Mouse (Mus musculus) midbrain, embryonic 14.5 days (tissue): Measurements from ENCODE around the gene Kirrel3. TPM values are rescaled to one million over a fixed set of nuclear protein-coding genes. Genes with fewer than 3 reads are reported as not detected.
A peak's percentile ranks its signal among the peaks of the same experiment; 100 is the strongest.

Source experiments
- ATAC-seq: fragments of 200-750 bp; cut with Nextera tagmentation; 2 replicates; pipeline ENCODE4 v1.8.0; 2017; ENCODE audit warnings: moderate number of reproducible peaks, moderate library complexity; ENCODE audit not compliant: low FRiP score, low TSS enrichment
- DNase-seq: peaks from one replicate; pipeline ENCODE4 v3.0.0-alpha.2; 2015
- H3K27ac ChIP-seq: fragments of 300-500 bp; sonication (generic); replicated peaks from 2 replicates; pipeline ENCODE4 v1.5.1; 2014; ENCODE audit warnings: mild to moderate bottlenecking, low read depth, low read length, moderate library complexity
- H3K27me3 ChIP-seq: fragments of 300-500 bp; sonication (generic); 2 replicates; pipeline ENCODE4 v1.6.1; 2014; ENCODE audit warnings: low read length, control low read depth, mixed read lengths; ENCODE audit not compliant: control insufficient read depth, insufficient read depth
- H3K36me3 ChIP-seq: fragments of 300-500 bp; sonication (generic); 2 replicates; pipeline ENCODE4 v1.6.1; 2014; ENCODE audit warnings: low read length, control low read depth; ENCODE audit not compliant: control insufficient read depth, insufficient read depth
- H3K4me1 ChIP-seq: fragments of 300-500 bp; sonication (generic); 2 replicates; pipeline ENCODE4 v1.6.1; 2014; ENCODE audit warnings: mild to moderate bottlenecking, antibody characterized with exemption, low read length, control low read depth; ENCODE audit not compliant: control insufficient read depth, insufficient read depth
- H3K4me2 ChIP-seq: fragments of 300-500 bp; sonication (generic); 2 replicates; pipeline ENCODE4 v1.6.1; 2014; ENCODE audit warnings: mild to moderate bottlenecking, low read length, moderate library complexity
- H3K4me3 ChIP-seq: fragments of 300-500 bp; sonication (generic); replicated peaks from 2 replicates; pipeline ENCODE4 v1.5.1; 2014; ENCODE audit warnings: low read depth, low read length
- H3K9ac ChIP-seq: fragments of 300-500 bp; sonication (generic); replicated peaks from 2 replicates; pipeline ENCODE4 v1.6.1; 2014; ENCODE audit warnings: mild to moderate bottlenecking, low read length, moderate library complexity
- H3K9me3 ChIP-seq: fragments of 300-500 bp; sonication (generic); 2 replicates; pipeline ENCODE4 v1.6.1; 2016; ENCODE audit warnings: low read length, control low read depth, mixed read lengths; ENCODE audit not compliant: control insufficient read depth
- WGBS: fragments of 180-500 bp; shearing (Covaris S2); extraction: QIAGEN DNeasy Blood & Tissue Kit; methylation state at CpG from one replicate; pipeline ENCODE4 v1.1.7; 2014; 5-methylcytosine and 5-hydroxymethylcytosine counted together
- polyA plus RNA-seq: library from polyadenylated mRNA; unstranded; fragments of >200 nt; fragmentation: Nextera tagmentation; extraction: Ambion mirVana; gene quantifications from 2 replicates; pipeline ENCODE4 v1.2.1, GENCODE M21; 2014

Kirrel3 gene
- polyA plus RNA-seq, 1 experiment from 2014 or later: 34.2 TPM

DNA sequence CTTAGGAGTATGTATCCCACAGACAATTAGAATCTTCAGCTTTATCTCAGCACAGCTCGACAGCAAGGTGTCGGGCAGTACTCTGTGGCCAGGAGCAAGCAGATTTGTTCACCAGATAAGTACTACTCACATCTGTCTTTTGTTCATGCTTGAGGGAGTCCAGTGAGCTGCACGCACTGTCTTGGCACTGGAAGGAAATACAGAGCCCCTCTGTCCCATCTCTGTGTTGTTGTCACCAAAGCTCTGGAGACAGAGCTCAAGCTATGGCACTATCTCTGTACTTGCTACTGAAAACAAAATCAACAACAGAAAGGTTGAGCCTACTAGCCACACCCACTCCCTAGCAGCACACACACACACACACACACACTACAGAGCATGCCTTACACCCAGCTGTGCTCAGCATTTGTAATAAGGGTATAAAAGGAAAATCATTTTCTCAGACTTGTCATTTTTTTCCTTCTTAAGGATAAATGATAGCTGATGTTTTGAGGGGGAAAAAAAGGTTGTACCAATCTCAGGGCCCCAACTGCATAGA lies 106.4 kb downstream of the Kirrel3 start:
- Histone ChIP-seq H3K4me1 (peaks cover 15% of the 10 kb centered on the region), H3K4me3 (no peak overlapping the region), H3K9ac (no peak overlapping the region), H3K36me3 (no peaks in the 10 kb centered on the region), H3K4me2 (no peak overlapping the region), H3K27ac (peak overlapping the region; percentile 53), H3K27me3 (no peaks in the 10 kb centered on the region), H3K9me3 (no peaks in the 10 kb centered on the region)
- 28% methylated on average over 3 of the region's 3 CpGs for WGBS
- DNase-seq (no peak), ATAC-seq (no peak)

DNA sequence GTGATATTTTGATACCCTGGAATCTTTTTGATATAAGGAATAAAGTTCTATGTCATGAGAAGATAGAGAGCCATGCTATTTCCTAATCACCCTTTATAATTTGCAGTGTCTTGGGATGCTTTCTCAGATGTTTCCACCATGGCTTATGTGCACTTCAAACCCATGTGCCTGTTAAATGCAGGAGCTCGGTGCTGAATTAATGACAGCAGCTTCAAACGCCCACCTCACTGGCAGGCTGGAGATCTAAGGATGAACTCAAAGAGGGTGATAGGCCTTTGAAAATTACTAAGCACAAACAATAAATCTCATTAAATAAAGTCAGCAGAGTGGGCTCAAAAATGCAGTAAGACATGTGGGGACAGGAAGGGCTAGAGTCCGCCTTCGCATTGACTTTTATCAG lies 108.2 kb downstream of the Kirrel3 start:
- no peaks in the 10 kb centered on the region for H3K36me3 ChIP-seq
- ATAC-seq: no peak
- 79% methylated on average over 4 of the region's 4 CpGs for WGBS
- no peak overlapping the region for H3K4me3 ChIP-seq
- H3K9me3 ChIP-seq: no peaks in the 10 kb centered on the region
- no peaks in the 10 kb centered on the region for H3K27me3 ChIP-seq
- H3K4me1 ChIP-seq: peaks cover 10% of the 10 kb centered on the region
- no peak for DNase-seq
- H3K9ac ChIP-seq: no peak overlapping the region
- H3K4me2 ChIP-seq: no peak overlapping the region
- H3K27ac ChIP-seq: no peak overlapping the region

DNA sequence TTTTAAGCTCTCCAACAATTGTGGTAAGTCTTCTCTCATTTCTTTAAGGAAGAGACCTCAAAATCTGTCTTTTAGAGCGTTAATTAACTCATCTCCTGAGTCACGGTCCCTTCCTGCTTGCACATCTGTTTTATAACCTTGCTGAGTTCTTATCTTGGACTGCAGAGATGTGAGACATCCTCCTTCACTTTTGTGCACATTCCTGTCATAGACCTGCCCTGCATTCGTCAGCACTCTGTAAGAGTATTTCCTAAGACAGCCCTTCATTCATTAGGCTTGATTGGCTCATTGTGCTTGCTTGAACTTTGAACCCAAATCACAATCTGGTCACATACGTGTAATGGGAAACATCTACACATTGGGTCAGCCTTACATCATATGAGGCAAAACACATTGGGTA lies 114.6 kb downstream of the Kirrel3 start:
- ATAC-seq: no peak
- 81% methylated on average over 4 of the region's 4 CpGs for WGBS
- Histone ChIP-seq H3K9me3 (no peaks in the 10 kb centered on the region), H3K27me3 (no peaks in the 10 kb centered on the region), H3K4me1 (no peaks in the 10 kb centered on the region), H3K4me2 (no peak overlapping the region), H3K27ac (no peak overlapping the region), H3K4me3 (no peak overlapping the region), H3K9ac (no peak overlapping the region), H3K36me3 (no peaks in the 10 kb centered on the region)
- no peak for DNase-seq

DNA sequence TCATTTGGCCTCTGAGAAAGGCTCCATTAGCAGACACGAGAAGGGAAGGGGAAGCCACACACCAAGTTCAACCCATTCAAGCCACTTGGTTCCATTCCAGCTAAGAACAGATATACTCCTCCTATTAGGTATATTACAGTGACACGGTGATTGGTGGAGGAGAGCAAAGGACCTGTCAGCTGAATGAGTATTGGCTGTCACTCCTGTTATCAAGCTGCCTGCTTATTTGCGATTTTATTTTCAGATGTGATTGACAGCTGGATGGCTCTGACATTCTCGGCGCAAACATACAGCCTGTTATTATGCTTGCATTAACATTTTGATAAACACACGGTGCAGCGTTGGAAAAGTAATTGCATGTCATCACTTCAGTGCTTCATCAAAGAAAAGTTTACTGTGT lies 118.1 kb downstream of the Kirrel3 start:
- H3K9ac ChIP-seq: no peak overlapping the region
- no peak overlapping the region for H3K4me2 ChIP-seq
- no peaks in the 10 kb centered on the region for H3K36me3 ChIP-seq
- ATAC-seq (no peak), DNase-seq (no peak)
- H3K4me3 ChIP-seq: no peak overlapping the region
- no peak overlapping the region for H3K27ac ChIP-seq
- peaks cover 6% of the 10 kb centered on the region; the same call in 1 of the 2 replicates for H3K4me1 ChIP-seq
- H3K27me3 ChIP-seq: no peaks in the 10 kb centered on the region
- no peaks in the 10 kb centered on the region for H3K9me3 ChIP-seq
- 77% methylated on average over 7 of the region's 7 CpGs for WGBS

DNA sequence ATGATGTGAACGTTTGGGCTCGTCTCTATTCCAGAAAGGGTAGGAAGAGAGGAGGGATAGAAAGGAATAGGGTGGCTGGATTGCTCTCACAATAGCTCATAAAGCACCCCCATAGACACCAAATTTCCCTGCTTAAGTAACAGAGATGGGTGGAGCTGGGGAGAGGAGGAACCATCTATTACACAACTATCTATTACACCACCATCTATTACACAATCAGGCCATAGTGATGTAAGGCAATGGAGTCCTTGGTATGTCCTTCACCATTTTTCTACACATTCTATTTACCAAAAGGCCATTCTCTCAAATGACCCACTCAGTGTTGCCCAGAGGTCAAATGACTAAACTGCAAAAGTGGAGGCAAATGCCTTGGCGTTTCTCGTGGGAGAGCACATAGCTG lies 119.2 kb downstream of the Kirrel3 start:
- no peaks in the 10 kb centered on the region for H3K36me3 ChIP-seq
- ATAC-seq (no peak), DNase-seq (no peak)
- H3K27me3 ChIP-seq: no peaks in the 10 kb centered on the region
- 89% methylated on average over 4 of the region's 4 CpGs for WGBS
- H3K4me1 ChIP-seq: peaks cover 6% of the 10 kb centered on the region; the same call in 1 of the 2 replicates
- no peak overlapping the region for H3K27ac ChIP-seq
- no peak overlapping the region for H3K9ac ChIP-seq
- no peaks in the 10 kb centered on the region for H3K9me3 ChIP-seq
- no peak overlapping the region for H3K4me2 ChIP-seq
- H3K4me3 ChIP-seq: no peak overlapping the region

DNA sequence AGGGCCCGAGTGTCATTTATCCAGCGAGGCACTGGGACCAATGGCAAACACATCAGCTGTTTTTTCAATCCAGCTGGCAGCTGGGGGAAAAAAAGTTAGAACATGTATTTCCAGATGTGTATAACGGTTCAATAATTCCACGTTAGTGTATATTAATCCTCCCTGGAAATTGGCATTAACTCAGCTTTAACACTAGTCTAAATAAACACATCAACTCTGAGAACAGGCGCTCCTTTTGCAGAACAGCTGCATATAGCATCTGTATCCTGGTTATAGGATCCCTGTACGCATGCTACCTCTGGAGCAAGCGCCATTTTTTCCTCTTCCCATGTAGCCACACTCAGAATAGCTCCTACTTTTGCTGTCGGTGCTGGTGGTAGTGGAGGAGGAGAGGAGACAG lies 119.8 kb downstream of the Kirrel3 start:
- 84% methylated on average over 8 of the region's 8 CpGs for WGBS
- Histone ChIP-seq H3K9me3 (no peaks in the 10 kb centered on the region), H3K27me3 (no peaks in the 10 kb centered on the region), H3K9ac (no peak overlapping the region), H3K4me1 (peaks cover 6% of the 10 kb centered on the region; the same call in 1 of the 2 replicates), H3K4me2 (no peak overlapping the region), H3K4me3 (no peak overlapping the region), H3K27ac (no peak overlapping the region), H3K36me3 (no peaks in the 10 kb centered on the region)
- no peak for ATAC-seq
- no peak for DNase-seq

DNA sequence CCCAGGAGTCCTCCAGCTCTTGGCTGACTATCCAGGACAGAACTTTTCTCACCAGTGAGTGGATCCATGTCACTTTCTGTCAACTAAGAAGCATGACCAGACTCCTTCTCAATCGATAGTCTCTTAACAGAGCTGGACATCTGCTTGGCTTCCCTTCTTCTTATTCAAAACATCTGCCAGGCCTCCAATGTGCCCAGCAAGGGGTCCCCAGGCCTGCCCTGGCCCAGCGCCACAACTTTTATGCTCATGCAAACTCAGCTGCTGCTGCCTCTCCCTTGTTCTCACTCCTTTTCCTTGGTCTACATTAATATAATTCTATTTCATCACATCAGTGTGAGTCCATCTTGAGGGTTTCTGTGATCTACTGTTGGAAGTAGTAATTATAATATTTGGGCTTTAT lies 122.3 kb downstream of the Kirrel3 start:
- Histone ChIP-seq H3K4me2 (no peak overlapping the region), H3K4me3 (no peak overlapping the region), H3K27me3 (no peaks in the 10 kb centered on the region), H3K4me1 (peaks cover 6% of the 10 kb centered on the region; the same call in 1 of the 2 replicates), H3K9me3 (no peaks in the 10 kb centered on the region), H3K36me3 (no peaks in the 10 kb centered on the region), H3K9ac (no peak overlapping the region), H3K27ac (no peak overlapping the region)
- WGBS: 43% methylated on average over 2 of the region's 2 CpGs
- ATAC-seq (no peak), DNase-seq (no peak)

DNA sequence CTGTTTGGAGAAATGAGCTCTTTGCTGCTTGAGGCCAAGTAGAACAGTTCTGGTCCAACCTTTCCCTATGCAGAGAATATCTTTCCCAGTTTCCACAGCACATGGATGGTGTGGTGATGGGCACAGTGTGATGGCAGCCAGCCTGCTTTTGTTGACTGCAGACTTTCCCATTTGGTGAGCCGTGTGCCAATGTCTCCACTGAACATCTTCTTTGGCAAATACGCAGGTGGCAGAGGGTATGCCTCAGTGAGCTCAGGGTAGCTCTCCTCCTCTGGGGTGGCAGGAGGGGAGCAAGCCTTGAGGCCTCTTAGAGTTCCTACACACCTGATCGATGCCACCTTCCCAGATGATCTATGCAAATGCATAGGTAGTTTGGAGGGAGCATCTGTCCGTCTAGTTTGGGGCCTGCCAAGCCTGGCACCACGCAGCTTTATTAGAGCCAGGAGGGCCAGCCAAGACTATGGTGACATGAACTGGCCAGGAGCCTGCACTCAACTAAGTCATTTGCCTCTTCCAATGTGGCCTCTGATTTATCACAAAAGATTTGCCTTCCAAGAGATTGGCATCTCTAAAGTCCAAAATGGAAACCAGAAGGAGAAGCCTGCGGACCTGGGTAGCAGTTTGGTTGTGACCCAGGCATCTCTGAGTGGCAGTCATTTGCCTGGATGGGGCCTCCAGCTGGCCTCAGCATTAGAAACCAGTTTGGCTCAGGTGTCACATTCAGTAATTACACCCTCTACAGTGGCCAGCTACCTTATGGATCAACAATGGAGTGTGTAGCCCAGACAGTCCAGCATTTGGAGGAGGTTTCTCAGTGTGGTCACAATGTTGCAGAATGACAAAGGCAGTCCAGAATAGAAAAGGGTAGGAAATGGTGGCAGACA lies 127.4 kb downstream of the Kirrel3 start:
- Histone ChIP-seq H3K36me3 (no peaks in the 10 kb centered on the region), H3K9me3 (no peaks in the 10 kb centered on the region), H3K27ac (no peak overlapping the region), H3K27me3 (no peaks in the 10 kb centered on the region), H3K9ac (no peak overlapping the region), H3K4me3 (no peak overlapping the region), H3K4me2 (no peak overlapping the region), H3K4me1 (0 out of 2 replicates have a peak, but pooled peaks cover 1% of the 10 kb centered on the region)
- DNase-seq (no peak), ATAC-seq (no peak)
- WGBS: 94% methylated on average over 6 of the region's 6 CpGs

DNA sequence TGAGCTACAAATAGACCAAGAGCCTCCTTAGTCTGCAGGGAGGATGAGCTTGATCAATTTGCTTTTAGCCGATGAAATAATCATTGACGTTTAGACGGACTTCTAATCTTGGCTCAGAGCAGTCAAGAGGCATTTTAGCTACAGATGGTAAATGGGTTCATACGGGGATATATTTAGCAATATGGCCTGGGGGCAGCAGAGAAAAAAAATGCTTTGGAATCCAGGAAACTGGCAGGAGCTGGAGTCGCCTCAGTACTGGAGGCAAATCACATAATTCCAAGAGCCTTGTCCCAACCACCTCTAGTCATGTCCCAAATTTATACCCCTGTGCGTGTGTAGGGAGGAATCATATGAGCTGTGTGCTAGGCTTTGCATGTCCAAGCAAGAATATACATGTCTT lies 132.4 kb downstream of the Kirrel3 start:
- ATAC-seq (no peak), DNase-seq (peak; percentile 49)
- H3K9me3 ChIP-seq: no peaks in the 10 kb centered on the region
- no peaks in the 10 kb centered on the region for H3K4me1 ChIP-seq
- WGBS: 55% methylated on average over 6 of the region's 6 CpGs
- H3K9ac ChIP-seq: no peak overlapping the region
- no peak overlapping the region for H3K4me3 ChIP-seq
- no peaks in the 10 kb centered on the region for H3K27me3 ChIP-seq
- no peak overlapping the region for H3K4me2 ChIP-seq
- no peaks in the 10 kb centered on the region for H3K36me3 ChIP-seq
- H3K27ac ChIP-seq: no peak overlapping the region
